Mouse (Mus musculus): Measurements from ENCODE around the gene Rapgef4.

GRCm38 (mm10) chr2:72110404-72110803 lies 129.4 kb downstream of the Rapgef4 start:
- TF ChIP-seq GATA1 (IDR thresholded peaks at IDR 0.05; ENCODE audit: low read length) (no peak), TAL1 (IDR thresholded peaks at IDR 0.05; ENCODE audit: low read length) (no peak)
